Mouse (Mus musculus) MN1 (cell line): ENCODE data around the gene Hoxd10.

Experiments
- DNase-seq: peaks from one replicate; pipeline ENCODE4 v3.0.0-alpha.2; 2016; ENCODE audit warnings: low spot score

Gene Hoxd10

GRCm38 (mm10) chr2:74731799-74732512, 40.2 kb downstream of the Hoxd10 start:
- DNase-seq: no peak

DNA sequence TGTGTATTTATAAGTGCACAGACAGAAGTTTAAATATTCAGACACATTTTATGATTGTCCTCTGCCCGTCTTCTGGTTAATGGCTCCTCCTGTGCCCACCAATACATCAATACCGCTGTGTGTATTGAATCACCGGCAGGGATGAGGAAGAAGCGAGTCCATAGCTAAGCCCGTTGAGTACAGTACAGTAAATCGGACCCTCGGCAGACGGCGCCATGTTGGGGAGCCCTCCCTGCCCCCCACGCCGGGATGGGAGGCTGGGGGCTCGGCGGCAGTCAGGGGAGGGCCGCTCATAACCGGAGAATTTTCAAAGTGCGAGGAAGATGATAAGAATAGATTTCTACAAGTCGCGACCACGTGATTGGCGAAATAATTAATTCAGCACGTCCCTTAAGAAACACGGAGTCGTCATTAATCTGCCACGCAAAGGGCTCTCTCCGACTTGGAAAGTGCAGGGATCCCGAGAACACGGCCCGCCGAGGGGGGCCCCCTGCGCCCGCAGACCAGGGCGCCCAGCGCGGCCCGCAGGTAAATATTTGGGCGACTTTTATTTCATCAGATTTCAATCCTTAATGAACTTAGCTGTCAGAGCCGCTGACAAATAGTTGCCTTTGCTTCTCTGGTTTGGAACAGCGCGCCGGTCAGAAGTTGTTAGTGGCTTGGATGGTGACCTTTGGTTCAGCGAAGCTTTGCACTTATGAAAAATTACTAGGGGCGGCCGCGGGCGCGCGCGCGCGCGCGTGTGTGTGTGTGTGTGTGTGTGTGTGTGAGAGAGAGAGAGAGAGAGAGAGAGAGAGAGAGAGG, 41.0 kb downstream of the Hoxd10 start:
- no peak for DNase-seq

DNA sequence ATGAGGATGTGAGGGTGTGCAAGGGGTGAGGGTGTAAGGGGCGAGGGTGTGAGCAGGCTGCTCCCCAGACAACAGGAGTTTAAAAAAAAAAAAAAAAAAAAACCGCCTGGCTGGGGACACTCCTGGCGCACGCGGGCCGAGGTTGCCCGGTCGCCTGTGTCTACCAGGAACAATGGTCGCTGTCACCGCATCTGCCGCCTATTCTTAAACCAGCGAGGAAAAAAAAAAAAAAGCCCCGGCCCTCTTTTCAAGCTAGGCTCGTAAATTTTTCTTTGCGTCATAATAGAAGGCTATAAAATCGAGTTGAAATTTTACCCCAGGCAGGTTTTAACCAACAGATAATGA, 41.6 kb downstream of the Hoxd10 start:
- DNase-seq: no peak

DNA sequence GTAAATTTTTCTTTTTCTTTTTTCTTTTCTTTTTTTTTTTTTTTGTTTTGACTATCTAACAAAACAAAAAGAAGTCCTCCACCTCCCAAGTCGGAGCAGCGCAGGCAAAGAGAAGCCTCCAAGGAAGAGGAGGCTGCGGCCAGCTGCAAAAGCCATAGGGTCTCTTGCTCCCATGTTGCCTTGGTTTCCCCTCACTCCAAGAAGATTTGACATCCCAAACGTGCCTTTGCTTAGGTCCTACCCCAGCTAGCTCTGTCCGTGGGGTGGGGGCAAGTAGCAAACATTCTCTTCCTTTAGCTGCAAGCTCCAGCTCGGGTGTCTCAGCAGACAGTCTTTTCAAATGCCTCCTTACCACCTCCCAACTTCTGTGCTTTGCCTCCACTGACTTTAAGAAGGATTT, 42.0 kb downstream of the Hoxd10 start:
- no peak for DNase-seq

GRCm38 (mm10) chr2:74734451-74734850, 42.7 kb downstream of the Hoxd10 start:
- no peak for DNase-seq

DNA sequence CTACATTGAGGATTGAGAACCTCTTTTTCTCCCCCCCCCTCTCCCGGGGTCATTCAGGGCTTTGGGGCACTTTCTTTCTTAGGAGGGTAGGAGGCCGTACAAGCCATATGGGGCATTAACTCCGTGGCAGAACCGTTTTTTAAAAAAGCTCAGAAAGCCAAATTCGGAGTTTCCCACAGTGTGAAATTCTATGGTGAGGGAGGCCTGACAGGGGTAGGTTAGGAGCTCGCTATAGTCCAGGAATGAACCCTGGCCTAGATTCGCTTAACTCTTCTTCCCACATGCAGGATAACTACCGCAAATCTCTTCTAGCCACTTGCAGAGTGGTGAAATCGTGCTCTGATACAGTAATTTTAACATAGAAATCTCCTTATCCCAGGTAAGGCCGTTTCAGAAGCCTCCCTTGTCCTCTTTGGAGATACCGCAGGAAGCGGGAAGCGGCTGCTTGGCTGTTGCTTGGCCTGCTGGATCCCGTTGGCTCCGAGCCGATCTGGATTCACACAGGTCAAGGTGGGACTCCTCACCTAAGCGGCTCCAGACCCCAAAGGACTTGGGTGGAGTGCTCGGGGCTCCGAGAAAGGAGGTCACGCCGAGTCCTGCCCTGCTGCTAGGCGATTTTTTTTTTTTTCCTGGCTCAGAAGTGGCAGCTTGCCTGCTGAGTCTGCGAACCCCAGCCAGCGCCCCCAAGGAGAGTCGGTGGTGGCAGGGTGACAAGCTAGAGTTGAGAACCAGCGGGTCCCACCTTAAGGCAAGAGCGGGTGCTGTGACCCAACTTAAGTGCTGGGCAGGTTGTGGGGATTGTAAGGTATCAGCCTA, 43.5 kb downstream of the Hoxd10 start:
- no peak for DNase-seq

DNA sequence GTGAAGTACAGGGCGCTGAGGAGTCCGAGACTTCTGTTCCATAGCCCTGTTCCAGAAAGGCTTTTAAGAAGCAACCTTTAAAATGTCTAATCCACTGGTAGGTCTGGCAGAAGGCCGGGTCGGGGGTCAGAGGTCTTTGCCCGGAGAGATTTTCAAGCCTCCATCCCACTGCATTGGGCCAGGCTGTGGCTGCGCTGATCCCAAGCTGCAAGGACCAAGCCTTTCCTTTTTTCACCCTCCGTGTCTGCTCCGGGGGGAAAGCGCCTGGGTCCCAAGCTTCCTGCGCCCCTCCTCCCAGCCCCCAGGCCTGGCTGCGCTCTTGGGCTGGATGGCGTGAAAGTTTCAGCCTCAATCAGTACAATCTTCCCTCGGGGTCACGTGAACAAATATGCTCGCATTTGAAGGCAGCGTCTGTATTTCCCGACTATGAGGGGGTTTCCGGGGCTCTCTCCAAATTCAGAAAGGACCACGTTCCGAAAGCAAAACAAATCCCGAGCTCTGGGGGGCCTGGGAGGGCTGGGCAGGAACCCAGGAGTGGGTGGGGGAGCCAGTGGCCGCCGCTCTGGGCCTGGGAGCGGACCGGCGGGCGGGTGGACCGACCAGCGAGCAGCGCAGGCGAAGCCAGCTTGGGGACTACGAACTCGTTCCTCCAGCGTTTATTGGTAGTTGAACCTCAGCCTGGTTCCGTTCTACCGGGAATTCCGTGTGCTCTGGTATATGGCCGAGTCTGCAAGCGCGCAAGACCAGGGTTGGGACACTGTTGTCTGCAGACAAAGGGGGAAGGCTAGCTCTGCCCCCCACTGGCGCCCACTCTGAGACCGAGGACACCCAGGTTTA, 44.3 kb downstream of the Hoxd10 start:
- no peak for DNase-seq

DNA sequence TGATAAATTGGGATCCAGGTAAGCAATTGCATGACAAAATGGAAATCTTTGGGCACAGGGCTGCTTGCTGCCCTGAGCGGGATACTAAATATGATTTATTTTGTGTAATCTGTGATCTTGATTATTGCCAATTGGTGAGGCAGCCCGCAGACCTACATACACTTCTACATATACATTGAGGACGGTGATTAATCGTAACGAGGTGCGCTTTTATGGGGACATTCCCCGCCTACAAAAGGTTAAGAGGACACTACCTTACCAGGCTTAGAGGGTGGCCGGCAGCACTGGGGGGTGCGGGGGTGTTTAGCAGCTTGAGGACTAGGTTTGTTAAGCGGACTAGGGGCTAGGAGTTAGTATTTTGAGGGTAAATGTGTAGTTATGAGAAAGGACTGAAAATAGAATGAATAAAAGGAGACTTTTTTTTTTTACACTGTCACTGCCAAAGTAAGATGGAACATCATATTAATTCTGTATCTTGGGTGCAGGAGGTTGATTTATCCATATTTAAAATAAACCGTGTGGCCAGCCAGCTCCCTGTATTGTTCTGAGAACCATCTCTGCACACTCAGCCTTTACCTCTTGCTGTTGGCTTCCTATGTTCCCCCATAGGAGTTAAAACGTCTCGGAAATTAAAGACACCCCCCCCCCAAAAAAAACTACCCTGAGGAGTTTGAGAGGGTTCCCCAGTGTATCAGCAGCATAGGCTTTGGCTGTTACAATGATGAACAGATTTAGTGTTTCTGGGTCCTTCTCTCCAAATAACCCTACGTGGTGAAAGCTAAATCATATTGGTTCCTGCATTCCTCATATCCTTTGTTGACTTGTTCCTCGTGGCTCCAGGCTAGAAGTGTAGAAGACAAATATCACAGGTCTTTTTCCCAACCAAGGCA, 45.2 kb downstream of the Hoxd10 start:
- DNase-seq: no peak

DNA sequence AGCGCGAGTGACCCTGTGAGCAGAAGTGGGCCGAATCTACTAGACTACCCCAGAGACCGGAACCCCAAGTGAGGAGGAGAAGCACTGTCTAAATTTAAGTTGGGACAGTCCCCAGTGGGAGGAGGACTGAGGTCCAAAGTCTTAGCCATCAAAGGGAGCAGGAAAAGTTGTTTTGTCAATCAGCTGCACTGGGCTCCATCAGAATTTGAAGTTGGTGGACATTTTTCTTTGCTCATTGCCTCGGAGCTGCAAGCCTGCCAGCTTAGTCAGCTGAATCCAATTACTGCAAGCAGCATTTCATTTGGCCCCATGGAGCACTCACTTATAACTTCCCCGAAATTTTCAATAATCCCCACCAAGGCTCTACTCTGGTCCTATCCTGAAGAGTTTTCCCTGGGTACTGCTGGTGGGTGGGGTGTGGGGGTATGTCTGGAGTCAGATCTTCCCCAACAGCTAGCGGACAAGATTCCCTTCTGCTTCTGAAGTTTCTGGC, 45.9 kb downstream of the Hoxd10 start:
- no peak for DNase-seq

DNA sequence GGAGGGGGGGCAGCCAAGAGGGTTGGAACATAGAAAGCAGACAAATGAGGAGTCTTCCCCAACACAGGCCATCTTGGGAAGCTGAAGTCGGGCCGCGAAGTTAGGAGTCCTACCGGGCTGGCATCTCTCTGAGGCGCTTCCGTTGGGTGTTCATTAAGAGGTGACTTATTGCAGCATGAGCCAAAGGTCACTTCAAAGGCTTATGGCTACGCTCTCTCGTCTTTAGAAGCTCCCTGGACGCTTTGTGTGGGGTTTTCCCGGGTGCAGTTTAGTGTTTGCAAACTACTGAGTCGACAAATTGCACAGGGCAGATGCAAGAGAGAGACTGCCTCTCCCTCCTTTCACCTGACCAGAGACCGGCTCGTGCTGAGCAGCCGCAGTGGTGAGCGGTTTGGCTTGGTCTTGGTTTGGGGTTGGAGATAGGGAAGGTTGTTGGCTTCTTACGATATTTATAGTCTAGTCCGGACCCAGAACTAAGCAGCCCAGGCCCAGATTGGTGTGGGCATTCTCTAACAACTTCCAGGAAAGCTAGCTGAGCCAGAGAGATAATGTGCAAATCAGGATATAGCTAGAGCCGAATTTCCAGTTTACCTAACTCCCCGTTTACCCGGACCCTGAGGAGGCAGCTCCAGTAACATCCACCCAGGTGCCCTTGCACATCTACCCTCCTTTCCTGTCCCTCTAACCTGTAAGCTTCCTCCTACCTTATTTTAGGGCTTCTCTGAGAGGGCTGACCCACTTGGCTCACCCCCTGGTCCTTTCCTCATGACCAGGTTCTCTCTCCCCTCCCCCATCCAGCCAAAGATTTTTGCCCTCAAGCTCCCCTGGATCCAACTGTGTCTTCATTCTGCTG, 47.1 kb downstream of the Hoxd10 start:
- no peak for DNase-seq

- DNase-seq: no peak
These were observed 47.7 kb downstream of the Hoxd10 start for GRCm38 (mm10) chr2:74739476-74739800.

- no peak for DNase-seq
These were observed 48.1 kb downstream of the Hoxd10 start for GRCm38 (mm10) chr2:74739869-74740268.

DNA sequence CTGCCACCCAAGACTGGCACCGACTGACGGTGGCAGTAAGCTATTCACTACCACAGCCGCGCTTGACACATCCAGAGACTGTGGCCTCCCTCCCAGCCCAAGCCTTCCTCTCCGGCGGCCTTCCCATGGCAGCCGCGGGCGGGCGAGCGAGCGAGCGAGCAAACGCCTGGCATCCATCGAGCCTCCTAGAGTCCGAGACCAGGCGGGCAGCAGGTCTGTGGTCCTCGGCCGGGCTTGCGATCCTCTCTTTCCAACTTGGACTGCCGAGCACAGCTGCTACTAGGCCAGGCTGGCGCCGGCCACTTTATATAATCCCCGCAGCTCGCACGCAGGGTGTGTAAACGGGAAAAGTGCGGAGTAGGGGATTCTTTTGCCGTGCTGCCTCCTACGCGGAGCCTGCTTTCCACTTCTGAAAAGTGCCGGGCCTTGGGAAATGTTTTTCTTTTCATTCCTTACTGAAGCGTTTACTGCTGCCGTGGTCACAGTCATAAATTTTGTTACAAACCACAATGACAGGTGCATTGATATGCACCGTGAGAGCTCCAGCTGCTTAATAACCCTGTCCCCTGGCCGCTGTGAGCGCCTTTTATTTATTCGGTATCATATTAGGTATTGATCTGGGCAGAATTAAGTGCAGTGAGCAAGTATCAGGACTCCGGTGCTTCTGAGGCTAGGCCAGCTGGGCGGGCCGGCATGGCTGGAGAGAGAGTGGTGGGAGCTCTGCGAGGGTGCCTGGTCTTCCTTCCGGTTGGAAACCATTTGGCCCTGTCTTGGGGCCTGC, 48.8 kb downstream of the Hoxd10 start:
- DNase-seq: no peak

- DNase-seq: no peak
These were observed 49.7 kb downstream of the Hoxd10 start for GRCm38 (mm10) chr2:74741252-74741978.

DNA sequence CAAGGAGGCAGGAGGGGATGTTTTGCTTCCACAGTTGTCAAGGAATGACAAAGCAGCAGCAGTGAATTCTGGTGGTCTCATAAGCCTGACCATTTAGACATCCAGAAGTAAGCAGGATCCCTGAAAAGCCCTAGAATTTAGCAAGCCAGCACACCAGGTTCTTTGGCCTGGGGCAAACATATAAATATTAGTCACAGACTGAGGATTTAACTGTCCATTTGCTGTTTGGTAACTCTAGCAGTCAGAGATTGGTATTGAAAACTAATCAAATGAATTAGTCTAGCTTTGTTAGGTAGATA, 50.2 kb downstream of the Hoxd10 start:
- DNase-seq: no peak
